Mouse (Mus musculus): ENCODE measurements at regions not wholly inside any gene's neighbourhood (a gene's known extent, or its start where the extent isn't known, plus 50 kb on each side); places are given as distances from the start of the nearest gene placed in this dataset.

- Histone ChIP-seq H3K36me3 (ENCODE audit: control insufficient read depth, insufficient read depth, low read length) (no peaks in the 10 kb centered on the region), H3K9me3 (replicated peaks; ENCODE audit: control insufficient read depth, low read length, poor library complexity, severe bottlenecking) (no peaks in the 10 kb centered on the region), H3K4me1 (ENCODE audit: control insufficient read depth, insufficient read depth, low read length) (no peaks in the 10 kb centered on the region), H3K4me3 (ENCODE audit: low read depth, low read length) (no peak overlapping the region), H3K9ac (ENCODE audit: low read depth, low read length) (no peak overlapping the region), H3K27me3 (ENCODE audit: control insufficient read depth, insufficient read depth, low read depth, low read length) (no peaks in the 10 kb centered on the region), H3K27ac (ENCODE audit: low read length) (no peak overlapping the region), H3K4me2 (ENCODE audit: low read length) (no peak overlapping the region)
- no peak for ATAC-seq
- 90% methylated on average over 6 of the region's 6 CpGs for WGBS
Observed at GRCm38 (mm10) chr3:149352546-149352945, 362.2 kb upstream of the Adgrl2 start.

- no peak overlapping the region for H3K27ac ChIP-seq (ENCODE audit: low read length)
- H3K4me1 ChIP-seq (ENCODE audit: control insufficient read depth, insufficient read depth, low read length): no peaks in the 10 kb centered on the region
- no peaks in the 10 kb centered on the region for H3K36me3 ChIP-seq (ENCODE audit: control insufficient read depth, insufficient read depth, low read length)
- H3K27me3 ChIP-seq (ENCODE audit: control insufficient read depth, insufficient read depth, low read depth, low read length): no peaks in the 10 kb centered on the region
- 84% methylated on average over 6 of the region's 6 CpGs for WGBS
- no peak overlapping the region for H3K4me2 ChIP-seq (ENCODE audit: low read length)
- H3K9me3 ChIP-seq (replicated peaks; ENCODE audit: control insufficient read depth, low read length, poor library complexity, severe bottlenecking): no peaks in the 10 kb centered on the region
- no peak for ATAC-seq
- H3K9ac ChIP-seq (ENCODE audit: low read depth, low read length): no peak overlapping the region
- H3K4me3 ChIP-seq (ENCODE audit: low read depth, low read length): no peak overlapping the region
Observed at GRCm38 (mm10) chr3:149349731-149350130, 359.4 kb upstream of the Adgrl2 start.

- no peak overlapping the region for H3K4me2 ChIP-seq (ENCODE audit: low read length)
- no peak overlapping the region for H3K4me3 ChIP-seq (ENCODE audit: low read depth, low read length)
- H3K36me3 ChIP-seq (ENCODE audit: control insufficient read depth, insufficient read depth, low read length): no peaks in the 10 kb centered on the region
- no peaks in the 10 kb centered on the region for H3K4me1 ChIP-seq (ENCODE audit: control insufficient read depth, insufficient read depth, low read length)
- 45% methylated on average over 9 of the region's 9 CpGs for WGBS
- H3K9me3 ChIP-seq (replicated peaks; ENCODE audit: control insufficient read depth, low read length, poor library complexity, severe bottlenecking): no peaks in the 10 kb centered on the region
- no peak overlapping the region for H3K27ac ChIP-seq (ENCODE audit: low read length)
- no peaks in the 10 kb centered on the region for H3K27me3 ChIP-seq (ENCODE audit: control insufficient read depth, insufficient read depth, low read depth, low read length)
- H3K9ac ChIP-seq (ENCODE audit: low read depth, low read length): no peak overlapping the region
- ATAC-seq: no peak
Observed at GRCm38 (mm10) chr3:149349211-149349697, 358.9 kb upstream of the Adgrl2 start.

- Histone ChIP-seq H3K9me3 (replicated peaks; ENCODE audit: control insufficient read depth, low read length, poor library complexity, severe bottlenecking) (no peaks in the 10 kb centered on the region), H3K36me3 (ENCODE audit: control insufficient read depth, insufficient read depth, low read length) (no peaks in the 10 kb centered on the region), H3K4me1 (ENCODE audit: control insufficient read depth, insufficient read depth, low read length) (no peaks in the 10 kb centered on the region), H3K4me3 (ENCODE audit: low read depth, low read length) (no peak overlapping the region), H3K9ac (ENCODE audit: low read depth, low read length) (no peak overlapping the region), H3K27me3 (ENCODE audit: control insufficient read depth, insufficient read depth, low read depth, low read length) (no peaks in the 10 kb centered on the region), H3K4me2 (ENCODE audit: low read length) (no peak overlapping the region), H3K27ac (ENCODE audit: low read length) (no peak overlapping the region)
- ATAC-seq: no peak
- 68% methylated on average over 1 of the region's 1 CpGs for WGBS
Observed at GRCm38 (mm10) chr3:149348459-149348971, 358.2 kb upstream of the Adgrl2 start.

GRCm38 (mm10) chr3:149347241-149347992 is 357.1 kb upstream of the Adgrl2 start:
- H3K4me1 ChIP-seq (ENCODE audit: control insufficient read depth, insufficient read depth, low read length): no peaks in the 10 kb centered on the region
- H3K27me3 ChIP-seq (ENCODE audit: control insufficient read depth, insufficient read depth, low read depth, low read length): no peaks in the 10 kb centered on the region
- no peak overlapping the region for H3K4me3 ChIP-seq (ENCODE audit: low read depth, low read length)
- H3K9me3 ChIP-seq (replicated peaks; ENCODE audit: control insufficient read depth, low read length, poor library complexity, severe bottlenecking): no peaks in the 10 kb centered on the region
- H3K9ac ChIP-seq (ENCODE audit: low read depth, low read length): no peak overlapping the region
- no peak overlapping the region for H3K4me2 ChIP-seq (ENCODE audit: low read length)
- WGBS: 53% methylated on average over 6 of the region's 6 CpGs
- no peaks in the 10 kb centered on the region for H3K36me3 ChIP-seq (ENCODE audit: control insufficient read depth, insufficient read depth, low read length)
- no peak for ATAC-seq
- H3K27ac ChIP-seq (ENCODE audit: low read length): no peak overlapping the region

GRCm38 (mm10) chr3:149342511-149342910 is 352.2 kb upstream of the Adgrl2 start:
- H3K9ac ChIP-seq (ENCODE audit: low read depth, low read length): no peak overlapping the region
- ATAC-seq: no peak
- WGBS: 52% methylated on average over 6 of the region's 6 CpGs
- no peaks in the 10 kb centered on the region for H3K27me3 ChIP-seq (ENCODE audit: control insufficient read depth, insufficient read depth, low read depth, low read length)
- no peak overlapping the region for H3K4me2 ChIP-seq (ENCODE audit: low read length)
- H3K4me1 ChIP-seq (ENCODE audit: control insufficient read depth, insufficient read depth, low read length): no peaks in the 10 kb centered on the region
- no peak overlapping the region for H3K4me3 ChIP-seq (ENCODE audit: low read depth, low read length)
- no peak overlapping the region for H3K27ac ChIP-seq (ENCODE audit: low read length)
- H3K9me3 ChIP-seq (replicated peaks; ENCODE audit: control insufficient read depth, low read length, poor library complexity, severe bottlenecking): no peaks in the 10 kb centered on the region
- no peaks in the 10 kb centered on the region for H3K36me3 ChIP-seq (ENCODE audit: control insufficient read depth, insufficient read depth, low read length)

GRCm38 (mm10) chr3:149339374-149339753 is 349.0 kb upstream of the Adgrl2 start:
- Histone ChIP-seq H3K4me3 (ENCODE audit: low read depth, low read length) (no peak overlapping the region), H3K36me3 (ENCODE audit: control insufficient read depth, insufficient read depth, low read length) (no peaks in the 10 kb centered on the region), H3K27ac (ENCODE audit: low read length) (no peak overlapping the region), H3K4me2 (ENCODE audit: low read length) (no peak overlapping the region), H3K9ac (ENCODE audit: low read depth, low read length) (no peak overlapping the region), H3K4me1 (ENCODE audit: control insufficient read depth, insufficient read depth, low read length) (no peaks in the 10 kb centered on the region), H3K9me3 (replicated peaks; ENCODE audit: control insufficient read depth, low read length, poor library complexity, severe bottlenecking) (no peaks in the 10 kb centered on the region), H3K27me3 (ENCODE audit: control insufficient read depth, insufficient read depth, low read depth, low read length) (no peaks in the 10 kb centered on the region)
- no peak for ATAC-seq
- 78% methylated on average over 3 of the region's 3 CpGs for WGBS

GRCm38 (mm10) chr3:149338684-149339373 is 348.5 kb upstream of the Adgrl2 start:
- no peak for ATAC-seq
- H3K4me1 ChIP-seq (ENCODE audit: control insufficient read depth, insufficient read depth, low read length): no peaks in the 10 kb centered on the region
- WGBS: 60% methylated on average over 7 of the region's 7 CpGs
- H3K9ac ChIP-seq (ENCODE audit: low read depth, low read length): no peak overlapping the region
- H3K9me3 ChIP-seq (replicated peaks; ENCODE audit: control insufficient read depth, low read length, poor library complexity, severe bottlenecking): no peaks in the 10 kb centered on the region
- H3K4me3 ChIP-seq (ENCODE audit: low read depth, low read length): no peak overlapping the region
- H3K4me2 ChIP-seq (ENCODE audit: low read length): no peak overlapping the region
- H3K36me3 ChIP-seq (ENCODE audit: control insufficient read depth, insufficient read depth, low read length): no peaks in the 10 kb centered on the region
- H3K27me3 ChIP-seq (ENCODE audit: control insufficient read depth, insufficient read depth, low read depth, low read length): no peaks in the 10 kb centered on the region
- no peak overlapping the region for H3K27ac ChIP-seq (ENCODE audit: low read length)

GRCm38 (mm10) chr3:149335259-149335658 is 344.9 kb upstream of the Adgrl2 start:
- 77% methylated on average over 6 of the region's 6 CpGs for WGBS
- Histone ChIP-seq H3K4me3 (ENCODE audit: low read depth, low read length) (no peak overlapping the region), H3K36me3 (ENCODE audit: control insufficient read depth, insufficient read depth, low read length) (no peaks in the 10 kb centered on the region), H3K27ac (ENCODE audit: low read length) (no peak overlapping the region), H3K4me1 (ENCODE audit: control insufficient read depth, insufficient read depth, low read length) (peaks cover 8% of the 10 kb centered on the region; the same call in 1 of the 2 replicates), H3K9ac (ENCODE audit: low read depth, low read length) (no peak overlapping the region), H3K9me3 (replicated peaks; ENCODE audit: control insufficient read depth, low read length, poor library complexity, severe bottlenecking) (no peaks in the 10 kb centered on the region), H3K27me3 (ENCODE audit: control insufficient read depth, insufficient read depth, low read depth, low read length) (no peaks in the 10 kb centered on the region), H3K4me2 (ENCODE audit: low read length) (no peak overlapping the region)
- ATAC-seq: no peak
